Mouse (Mus musculus) stomach, postnatal 0 days (tissue): ENCODE results near the gene Ccdc91. TPM values are rescaled to one million over a fixed set of nuclear protein-coding genes. Genes with fewer than 3 reads are reported as not detected.

ENCODE experiments used
- ATAC-seq: fragments of 200-750 bp; cut with Nextera tagmentation; 2 replicates; pipeline ENCODE4 v1.8.0; 2017; ENCODE audit not compliant: low FRiP score, low TSS enrichment
- DNase-seq: peaks from one replicate; pipeline ENCODE4 v3.0.0-alpha.2; 2016; ENCODE audit warnings: low spot score
- H3K27ac ChIP-seq: fragments of 300-500 bp; sonication (generic); replicated peaks from 2 replicates; pipeline ENCODE4 v1.5.1; 2014; ENCODE audit warnings: mild to moderate bottlenecking, control low read depth
- H3K27me3 ChIP-seq: fragments of 300-500 bp; sonication (generic); 2 replicates; pipeline ENCODE4 v1.6.1; 2014; ENCODE audit warnings: low read length; ENCODE audit not compliant: control insufficient read depth, insufficient read depth
- H3K36me3 ChIP-seq: fragments of 300-500 bp; sonication (generic); 2 replicates; pipeline ENCODE4 v1.6.1; 2014; ENCODE audit warnings: low read length, mixed read lengths; ENCODE audit not compliant: control insufficient read depth, insufficient read depth
- H3K4me1 ChIP-seq: fragments of 300-500 bp; sonication (generic); replicated peaks from 2 replicates; pipeline ENCODE4 v1.6.1; 2014; ENCODE audit warnings: antibody characterized with exemption; ENCODE audit not compliant: control insufficient read depth, insufficient read depth
- H3K4me2 ChIP-seq: fragments of 300-500 bp; sonication (generic); replicated peaks from 2 replicates; pipeline ENCODE4 v1.6.1; 2014; ENCODE audit warnings: low read depth, mild to moderate bottlenecking, control low read depth, moderate library complexity
- H3K4me3 ChIP-seq: fragments of 300-500 bp; sonication (generic); 2 replicates; pipeline ENCODE4 v1.5.1; 2014; ENCODE audit warnings: low read depth, low read length, control low read depth
- H3K9ac ChIP-seq: fragments of 300-500 bp; sonication (generic); 2 replicates; pipeline ENCODE4 v1.6.1; 2014; ENCODE audit warnings: mild to moderate bottlenecking, low read length, control low read depth, mixed read lengths
- H3K9me3 ChIP-seq: fragments of 300-500 bp; sonication (generic); 2 replicates; pipeline ENCODE4 v1.6.1; 2016; ENCODE audit warnings: low read length; ENCODE audit not compliant: control insufficient read depth
- CTCF ChIP-seq: IDR thresholded peaks from 2 replicates; pipeline ENCODE4 v1.5.1; 2016; ENCODE audit warnings: antibody characterized with exemption, low read depth, mild to moderate bottlenecking, moderate library complexity
- EP300 ChIP-seq: optimal IDR thresholded peaks from 2 replicates; pipeline ENCODE3; 2016; ENCODE audit warnings: antibody characterized with exemption
- WGBS: fragments of 180-500 bp; shearing (Covaris S2); extraction: QIAGEN DNeasy Blood & Tissue Kit; methylation state at CpG from one replicate; pipeline ENCODE4 v1.1.7; 2014; 5-methylcytosine and 5-hydroxymethylcytosine counted together
- polyA plus RNA-seq: library from polyadenylated mRNA; unstranded; fragments of >200 nt; fragmentation: Nextera tagmentation; extraction: Ambion mirVana; gene quantifications from 2 replicates; pipeline ENCODE4 v1.2.1, GENCODE M21; 2015

Ccdc91 gene
- polyA plus RNA-seq, 1 experiment from 2014 or later = 16.2 TPM

GRCm38 (mm10) chr6:147573137-147573536 lies 97.5 kb downstream of the Ccdc91 start:
- H3K4me2 ChIP-seq = no peak overlapping the region
- DNase-seq = no peak
- no peaks in the 10 kb centered on the region for H3K9me3 ChIP-seq
- H3K4me1 ChIP-seq = 0 out of 2 replicates have a peak, but pooled peaks cover 2% of the 10 kb centered on the region
- no peaks in the 10 kb centered on the region for H3K36me3 ChIP-seq
- ATAC-seq = no peak
- H3K27ac ChIP-seq = no peak overlapping the region
- TF ChIP-seq EP300 = no peak
- no peak for TF ChIP-seq CTCF
- no peaks in the 10 kb centered on the region for H3K27me3 ChIP-seq
- 62% methylated on average over 4 of the region's 4 CpGs for WGBS
- H3K4me3 ChIP-seq = no peak overlapping the region
- H3K9ac ChIP-seq = no peak overlapping the region

- Histone ChIP-seq H3K4me1 (0 out of 2 replicates have a peak, but pooled peaks cover 2% of the 10 kb centered on the region), H3K27ac (no peak overlapping the region), H3K9me3 (no peaks in the 10 kb centered on the region), H3K4me3 (no peak overlapping the region), H3K4me2 (no peak overlapping the region), H3K36me3 (no peaks in the 10 kb centered on the region), H3K9ac (no peak overlapping the region), H3K27me3 (no peaks in the 10 kb centered on the region)
- ATAC-seq (no peak), DNase-seq (no peak)
- WGBS = 47% methylated on average over 5 of the region's 5 CpGs
- no peak for TF ChIP-seq EP300
Observed at GRCm38 (mm10) chr6:147574454-147575182, 99.0 kb downstream of the Ccdc91 start.

- H3K36me3 ChIP-seq = no peaks in the 10 kb centered on the region
- no peak overlapping the region for H3K27ac ChIP-seq
- H3K9me3 ChIP-seq = no peaks in the 10 kb centered on the region
- DNase-seq = no peak
- H3K27me3 ChIP-seq = no peaks in the 10 kb centered on the region
- TF ChIP-seq EP300 (no peak), CTCF (no peak)
- 43% methylated on average over 11 of the region's 11 CpGs for WGBS
- no peak for ATAC-seq
- 0 out of 2 replicates have a peak, but pooled peaks cover 2% of the 10 kb centered on the region for H3K4me1 ChIP-seq
- H3K4me2 ChIP-seq = no peak overlapping the region
- H3K4me3 ChIP-seq = no peak overlapping the region
- H3K9ac ChIP-seq = no peak overlapping the region
Observed at GRCm38 (mm10) chr6:147575183-147575784, 99.7 kb downstream of the Ccdc91 start.

GRCm38 (mm10) chr6:147587675-147588074 lies 112.0 kb downstream of the Ccdc91 start:
- ATAC-seq (no peak), DNase-seq (no peak)
- Histone ChIP-seq H3K9me3 (no peaks in the 10 kb centered on the region), H3K27me3 (no peaks in the 10 kb centered on the region), H3K4me3 (no peak overlapping the region), H3K9ac (no peak overlapping the region), H3K27ac (no peak overlapping the region), H3K4me2 (no peak overlapping the region), H3K36me3 (no peaks in the 10 kb centered on the region), H3K4me1 (no peaks in the 10 kb centered on the region)
- no peak for TF ChIP-seq EP300
- no peak for TF ChIP-seq CTCF
- 73% methylated on average over 3 of the region's 3 CpGs for WGBS

GRCm38 (mm10) chr6:147606666-147607065 lies 131.0 kb downstream of the Ccdc91 start:
- WGBS = 72% methylated on average over 10 of the region's 10 CpGs
- H3K36me3 ChIP-seq = no peaks in the 10 kb centered on the region
- H3K4me1 ChIP-seq = no peaks in the 10 kb centered on the region
- no peak overlapping the region for H3K4me2 ChIP-seq
- no peak overlapping the region for H3K27ac ChIP-seq
- DNase-seq (no peak), ATAC-seq (no peak)
- H3K9me3 ChIP-seq = no peaks in the 10 kb centered on the region
- no peak overlapping the region for H3K9ac ChIP-seq
- no peak for TF ChIP-seq CTCF
- no peak for TF ChIP-seq EP300
- H3K4me3 ChIP-seq = no peak overlapping the region
- H3K27me3 ChIP-seq = no peaks in the 10 kb centered on the region

GRCm38 (mm10) chr6:147607613-147608012 lies 132.0 kb downstream of the Ccdc91 start:
- WGBS = 72% methylated on average over 6 of the region's 6 CpGs
- DNase-seq (no peak), ATAC-seq (no peak)
- Histone ChIP-seq H3K27me3 (no peaks in the 10 kb centered on the region), H3K9ac (no peak overlapping the region), H3K36me3 (no peaks in the 10 kb centered on the region), H3K4me3 (no peak overlapping the region), H3K27ac (no peak overlapping the region), H3K4me1 (no peaks in the 10 kb centered on the region), H3K4me2 (no peak overlapping the region), H3K9me3 (no peaks in the 10 kb centered on the region)
- TF ChIP-seq CTCF = no peak
